Mouse (Mus musculus): ENCODE data around the gene Pgap1. TPM values are rescaled to one million over a fixed set of nuclear protein-coding genes. Genes with fewer than 3 reads are reported as not detected.

The Pgap1 gene
- polyA plus RNA-seq, 1 experiment from 2014 or later = 4.6 TPM

DNA sequence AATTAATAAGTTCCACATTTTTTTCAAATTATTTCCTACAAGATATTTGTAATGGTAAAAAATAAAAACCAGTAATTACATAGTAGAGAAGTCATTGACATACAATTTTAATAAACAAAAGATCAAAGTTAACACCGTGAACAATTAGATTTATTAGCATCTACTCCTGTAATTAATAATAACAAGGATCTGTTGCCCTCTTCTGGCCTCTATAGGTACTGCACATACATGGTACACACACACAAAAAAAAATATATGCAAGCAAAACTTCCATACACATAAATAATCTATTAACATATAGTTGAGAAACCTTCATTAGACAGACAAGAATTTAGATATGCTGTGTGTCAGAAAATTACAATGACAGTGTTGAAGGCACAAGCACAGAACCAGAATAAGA, 43.6 kb downstream of the Pgap1 start:
- Histone ChIP-seq H3K4me2 (replicated peaks) (no peak overlapping the region), H3K9ac (no peak overlapping the region), H3K4me3 (replicated peaks) (no peak overlapping the region), H3K9me3 (replicated peaks) (no peaks in the 10 kb centered on the region), H3K36me3 (no peaks in the 10 kb centered on the region; the same call in 1 of the 2 replicates), H3K27ac (replicated peaks) (no peak overlapping the region), H3K27me3 (no peaks in the 10 kb centered on the region), H3K4me1 (no peaks in the 10 kb centered on the region)
- WGBS = 94% methylated on average over 1 of the region's 1 CpGs
- no peak for ATAC-seq (ENCODE audit: insufficient number of reproducible peaks, low FRiP score, low TSS enrichment, low read depth)

- ATAC-seq (ENCODE audit: insufficient number of reproducible peaks, low FRiP score, low TSS enrichment, low read depth) = no peak
- 77% methylated on average over 2 of the region's 2 CpGs for WGBS
- H3K36me3 ChIP-seq = 0 out of 2 replicates have a peak, but pooled peaks cover 3% of the 10 kb centered on the region
- H3K9ac ChIP-seq = no peak overlapping the region
- H3K4me3 ChIP-seq (replicated peaks) = no peak overlapping the region
- H3K4me2 ChIP-seq (replicated peaks) = no peak overlapping the region
- H3K4me1 ChIP-seq = no peaks in the 10 kb centered on the region
- H3K27ac ChIP-seq (replicated peaks) = no peak overlapping the region
- no peaks in the 10 kb centered on the region for H3K9me3 ChIP-seq (replicated peaks)
- H3K27me3 ChIP-seq = no peaks in the 10 kb centered on the region
Measured at GRCm38 (mm10) chr1:54498496-54498895, 59.0 kb downstream of the Pgap1 start.

GRCm38 (mm10) chr1:54496254-54496653, 61.2 kb downstream of the Pgap1 start:
- Histone ChIP-seq H3K4me2 (replicated peaks) (no peak overlapping the region), H3K27ac (replicated peaks) (no peak overlapping the region), H3K4me1 (no peaks in the 10 kb centered on the region), H3K9me3 (replicated peaks) (no peaks in the 10 kb centered on the region), H3K27me3 (no peaks in the 10 kb centered on the region), H3K4me3 (replicated peaks) (no peak overlapping the region), H3K9ac (no peak overlapping the region), H3K36me3 (0 out of 2 replicates have a peak, but pooled peaks cover 3% of the 10 kb centered on the region)
- no peak for ATAC-seq (ENCODE audit: insufficient number of reproducible peaks, low FRiP score, low TSS enrichment, low read depth)
- 69% methylated on average over 1 of the region's 1 CpGs for WGBS

DNA sequence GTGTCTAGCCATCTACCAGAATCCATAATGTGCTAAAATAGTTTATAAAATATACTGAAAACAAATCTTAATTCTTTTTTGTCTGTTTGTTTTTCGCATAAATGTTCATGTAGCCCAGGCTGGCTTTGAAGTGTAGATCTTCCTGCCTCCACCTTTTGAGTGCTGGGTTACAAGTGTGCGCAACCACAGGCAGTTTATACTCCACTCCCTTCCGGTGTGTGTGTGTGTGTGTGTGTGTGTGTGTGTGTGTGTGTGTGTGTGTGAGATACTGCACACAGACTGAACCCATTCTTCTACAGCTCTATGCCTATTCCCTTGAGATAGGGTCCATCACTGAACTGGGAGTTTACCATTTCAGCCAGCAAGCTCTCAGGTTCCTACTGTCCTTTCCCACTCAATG, 64.0 kb downstream of the Pgap1 start:
- no peak for ATAC-seq (ENCODE audit: insufficient number of reproducible peaks, low FRiP score, low TSS enrichment, low read depth)
- 91% methylated on average over 3 of the region's 3 CpGs for WGBS

DNA sequence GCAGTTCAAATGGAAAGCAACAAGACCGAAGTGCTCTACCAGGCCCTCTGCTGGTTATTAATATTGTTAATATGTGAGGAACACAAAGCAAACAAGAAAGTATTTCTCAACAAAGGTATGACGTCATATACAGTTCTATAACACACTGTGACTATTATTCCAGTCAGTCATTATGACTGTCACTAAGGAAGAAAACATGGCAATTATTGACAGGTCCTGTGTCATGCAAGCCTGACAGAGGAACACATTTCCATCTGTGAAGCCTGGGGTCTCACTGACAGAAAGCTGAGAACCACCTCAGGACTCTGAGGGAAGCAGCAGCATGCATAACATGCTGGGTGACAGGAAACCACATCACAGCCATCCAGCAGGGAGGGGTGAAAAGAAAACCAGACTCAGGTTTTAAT, 65.0 kb downstream of the Pgap1 start:
- 69% methylated on average over 2 of the region's 2 CpGs for WGBS
- Histone ChIP-seq H3K4me1 (no peaks in the 10 kb centered on the region), H3K27ac (replicated peaks) (no peak overlapping the region), H3K4me3 (replicated peaks) (no peak overlapping the region), H3K36me3 (0 out of 2 replicates have a peak, but pooled peaks cover 3% of the 10 kb centered on the region), H3K4me2 (replicated peaks) (no peak overlapping the region), H3K9me3 (replicated peaks) (no peaks in the 10 kb centered on the region), H3K27me3 (no peaks in the 10 kb centered on the region), H3K9ac (no peak overlapping the region)
- ATAC-seq (ENCODE audit: insufficient number of reproducible peaks, low FRiP score, low TSS enrichment, low read depth) = no peak

More for the DNA sequence above, 64.0 kb downstream of the Pgap1 start:
- Histone ChIP-seq H3K4me3 (replicated peaks) (no peak overlapping the region), H3K9ac (no peak overlapping the region), H3K9me3 (replicated peaks) (no peaks in the 10 kb centered on the region), H3K4me1 (no peaks in the 10 kb centered on the region), H3K36me3 (no peaks in the 10 kb centered on the region), H3K27me3 (no peaks in the 10 kb centered on the region), H3K27ac (replicated peaks) (no peak overlapping the region), H3K4me2 (replicated peaks) (no peak overlapping the region)

DNA sequence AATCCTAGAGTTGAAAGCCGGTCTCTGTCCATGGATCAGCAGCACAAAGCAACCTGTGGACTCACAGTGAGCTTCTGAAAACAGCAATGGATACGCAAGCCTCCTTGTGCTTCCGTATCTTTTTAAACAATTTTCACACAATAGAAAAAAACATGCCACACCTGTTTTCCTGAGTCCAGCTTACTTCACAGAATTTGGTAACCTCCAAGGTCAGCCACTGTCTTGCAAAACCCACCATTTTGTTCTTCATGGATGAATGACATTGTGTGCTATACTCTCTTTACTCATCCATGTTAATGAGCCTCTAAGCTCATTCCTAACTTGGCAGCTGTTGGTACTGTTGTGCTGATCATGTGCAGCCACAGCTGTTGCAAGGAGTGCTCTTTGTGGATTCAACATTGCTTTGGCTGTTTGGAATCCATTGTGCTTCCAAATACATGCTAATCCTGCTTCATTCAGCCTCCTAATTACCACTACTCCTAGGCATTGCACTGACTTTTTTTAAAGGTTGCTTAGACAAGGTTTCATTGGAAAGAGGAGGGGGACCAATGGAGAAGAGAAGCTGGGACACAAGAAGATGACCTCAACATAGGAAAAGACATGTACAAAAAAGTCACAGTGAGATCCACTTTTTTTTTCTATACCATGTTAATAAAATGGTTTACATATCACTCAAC, 72.6 kb downstream of the Pgap1 start:
- no peak overlapping the region for H3K27ac ChIP-seq (replicated peaks)
- no peaks in the 10 kb centered on the region for H3K27me3 ChIP-seq
- 95% methylated on average over 3 of the region's 3 CpGs for WGBS
- H3K36me3 ChIP-seq = peaks cover 10% of the 10 kb centered on the region; the same call in 1 of the 2 replicates
- no peaks in the 10 kb centered on the region for H3K9me3 ChIP-seq (replicated peaks)
- H3K4me3 ChIP-seq (replicated peaks) = no peak overlapping the region
- no peak for ATAC-seq (ENCODE audit: insufficient number of reproducible peaks, low FRiP score, low TSS enrichment, low read depth)
- no peak overlapping the region for H3K4me2 ChIP-seq (replicated peaks)
- H3K9ac ChIP-seq = no peak overlapping the region
- no peaks in the 10 kb centered on the region for H3K4me1 ChIP-seq

GRCm38 (mm10) chr1:54480491-54480890, 77.0 kb downstream of the Pgap1 start:
- H3K9ac ChIP-seq = no peak overlapping the region
- no peak overlapping the region for H3K27ac ChIP-seq (replicated peaks)
- H3K4me2 ChIP-seq (replicated peaks) = no peak overlapping the region
- 90% methylated on average over 12 of the region's 12 CpGs for WGBS
- H3K36me3 ChIP-seq = peaks cover 5% of the 10 kb centered on the region; the same call in 1 of the 2 replicates
- H3K9me3 ChIP-seq (replicated peaks) = no peaks in the 10 kb centered on the region
- no peak for ATAC-seq (ENCODE audit: insufficient number of reproducible peaks, low FRiP score, low TSS enrichment, low read depth)
- H3K4me3 ChIP-seq (replicated peaks) = no peak overlapping the region
- H3K4me1 ChIP-seq = no peaks in the 10 kb centered on the region
- H3K27me3 ChIP-seq = no peaks in the 10 kb centered on the region

GRCm38 (mm10) chr1:54468662-54469061, 88.8 kb downstream of the Pgap1 start:
- no peak overlapping the region for H3K9ac ChIP-seq
- no peak overlapping the region for H3K27ac ChIP-seq (replicated peaks)
- H3K36me3 ChIP-seq = no peaks in the 10 kb centered on the region
- no peaks in the 10 kb centered on the region for H3K27me3 ChIP-seq
- H3K4me3 ChIP-seq (replicated peaks) = no peak overlapping the region
- H3K4me1 ChIP-seq = no peaks in the 10 kb centered on the region
- no peak overlapping the region for H3K4me2 ChIP-seq (replicated peaks)
- ATAC-seq (ENCODE audit: insufficient number of reproducible peaks, low FRiP score, low TSS enrichment, low read depth) = no peak
- H3K9me3 ChIP-seq (replicated peaks) = no peaks in the 10 kb centered on the region

DNA sequence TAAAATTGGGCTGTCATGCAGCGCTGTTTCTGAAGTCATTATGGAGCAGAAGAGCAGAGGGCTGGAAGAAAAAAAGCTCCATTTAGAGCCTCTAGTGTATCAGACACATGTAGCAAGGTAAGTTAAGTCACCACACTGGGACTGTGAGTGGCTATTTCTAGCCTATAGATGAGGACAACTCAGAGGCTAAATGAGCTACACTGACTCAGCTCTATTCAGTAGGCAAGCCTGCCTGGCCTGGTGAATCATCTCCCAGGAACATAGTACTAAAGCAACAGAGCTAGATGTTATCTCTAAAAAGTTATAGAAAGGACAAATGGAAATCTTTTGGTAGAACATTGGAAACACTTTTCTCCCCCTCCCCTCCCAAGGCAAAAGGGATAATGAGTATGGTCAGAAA, 90.1 kb downstream of the Pgap1 start:
- Histone ChIP-seq H3K36me3 (no peaks in the 10 kb centered on the region), H3K4me3 (replicated peaks) (no peak overlapping the region), H3K4me1 (no peaks in the 10 kb centered on the region), H3K4me2 (replicated peaks) (no peak overlapping the region), H3K27me3 (no peaks in the 10 kb centered on the region), H3K9ac (no peak overlapping the region), H3K9me3 (replicated peaks) (no peaks in the 10 kb centered on the region), H3K27ac (replicated peaks) (no peak overlapping the region)
- no peak for ATAC-seq (ENCODE audit: insufficient number of reproducible peaks, low FRiP score, low TSS enrichment, low read depth)
- WGBS = 98% methylated on average over 1 of the region's 1 CpGs

GRCm38 (mm10) chr1:54452116-54452515, 105.4 kb downstream of the Pgap1 start:
- Histone ChIP-seq H3K9me3 (replicated peaks) (no peaks in the 10 kb centered on the region), H3K4me1 (no peaks in the 10 kb centered on the region), H3K4me3 (replicated peaks) (no peak overlapping the region), H3K4me2 (replicated peaks) (no peak overlapping the region), H3K36me3 (no peaks in the 10 kb centered on the region), H3K27ac (replicated peaks) (no peak overlapping the region), H3K9ac (no peak overlapping the region), H3K27me3 (no peaks in the 10 kb centered on the region; the same call in 1 of the 2 replicates)
- WGBS = 88% methylated on average over 2 of the region's 2 CpGs
- no peak for ATAC-seq (ENCODE audit: insufficient number of reproducible peaks, low FRiP score, low TSS enrichment, low read depth)

DNA sequence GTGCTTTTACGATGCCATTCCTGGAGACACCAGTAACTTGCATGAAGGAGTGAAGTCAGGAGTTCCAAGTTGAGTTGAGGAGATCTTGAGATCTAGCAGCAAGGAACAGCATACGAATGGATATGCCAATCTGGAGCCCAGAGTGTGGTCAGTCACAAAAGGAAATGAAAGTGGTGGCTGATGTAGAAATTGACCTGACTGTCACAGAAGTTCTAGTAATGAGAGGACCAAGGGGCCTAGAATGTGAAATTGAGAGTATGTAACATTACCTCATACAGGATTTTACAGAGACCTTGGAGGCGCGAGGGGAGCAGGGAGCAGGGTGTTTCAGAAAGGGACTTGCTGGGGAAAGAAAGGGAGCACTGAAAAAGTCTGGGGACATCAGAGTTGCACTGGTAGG, 108.7 kb downstream of the Pgap1 start:
- H3K9me3 ChIP-seq (replicated peaks) = no peaks in the 10 kb centered on the region
- WGBS = 75% methylated on average over 4 of the region's 4 CpGs
- H3K4me2 ChIP-seq (replicated peaks) = no peak overlapping the region
- H3K4me1 ChIP-seq = no peaks in the 10 kb centered on the region
- H3K36me3 ChIP-seq = no peaks in the 10 kb centered on the region
- H3K27ac ChIP-seq (replicated peaks) = no peak overlapping the region
- H3K9ac ChIP-seq = no peak overlapping the region
- no peak for ATAC-seq (ENCODE audit: insufficient number of reproducible peaks, low FRiP score, low TSS enrichment, low read depth)
- no peaks in the 10 kb centered on the region; the same call in 1 of the 2 replicates for H3K27me3 ChIP-seq
- H3K4me3 ChIP-seq (replicated peaks) = no peak overlapping the region

DNA sequence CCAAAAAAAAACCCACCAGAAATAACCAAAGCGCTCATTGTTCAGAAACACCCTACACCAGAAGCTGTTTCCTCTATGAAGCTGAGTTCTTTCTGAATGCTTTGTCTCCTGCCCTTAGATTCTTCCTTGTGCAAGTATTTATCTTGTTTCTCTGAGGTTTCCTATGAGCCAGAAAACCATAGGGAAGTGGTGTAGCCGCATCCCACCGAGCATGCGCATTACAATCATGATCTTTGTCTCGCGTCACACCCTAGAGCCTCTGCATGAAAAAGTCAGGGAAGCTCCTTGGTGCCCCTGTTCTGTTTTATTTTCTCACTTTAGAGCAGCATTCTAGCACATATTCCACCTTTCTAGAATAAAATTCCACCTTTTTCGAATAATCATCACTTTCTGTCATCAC, 113.8 kb downstream of the Pgap1 start:
- ATAC-seq (ENCODE audit: insufficient number of reproducible peaks, low FRiP score, low TSS enrichment, low read depth) = no peak
- Histone ChIP-seq H3K9me3 (replicated peaks) (no peaks in the 10 kb centered on the region), H3K36me3 (no peaks in the 10 kb centered on the region), H3K4me3 (replicated peaks) (no peak overlapping the region), H3K9ac (no peak overlapping the region), H3K4me1 (0 out of 2 replicates have a peak, but pooled peaks cover 3% of the 10 kb centered on the region), H3K27ac (replicated peaks) (no peak overlapping the region), H3K4me2 (replicated peaks) (no peak overlapping the region), H3K27me3 (no peaks in the 10 kb centered on the region; the same call in 1 of the 2 replicates)
- 51% methylated on average over 7 of the region's 7 CpGs for WGBS
